In the genomic region with DNA sequence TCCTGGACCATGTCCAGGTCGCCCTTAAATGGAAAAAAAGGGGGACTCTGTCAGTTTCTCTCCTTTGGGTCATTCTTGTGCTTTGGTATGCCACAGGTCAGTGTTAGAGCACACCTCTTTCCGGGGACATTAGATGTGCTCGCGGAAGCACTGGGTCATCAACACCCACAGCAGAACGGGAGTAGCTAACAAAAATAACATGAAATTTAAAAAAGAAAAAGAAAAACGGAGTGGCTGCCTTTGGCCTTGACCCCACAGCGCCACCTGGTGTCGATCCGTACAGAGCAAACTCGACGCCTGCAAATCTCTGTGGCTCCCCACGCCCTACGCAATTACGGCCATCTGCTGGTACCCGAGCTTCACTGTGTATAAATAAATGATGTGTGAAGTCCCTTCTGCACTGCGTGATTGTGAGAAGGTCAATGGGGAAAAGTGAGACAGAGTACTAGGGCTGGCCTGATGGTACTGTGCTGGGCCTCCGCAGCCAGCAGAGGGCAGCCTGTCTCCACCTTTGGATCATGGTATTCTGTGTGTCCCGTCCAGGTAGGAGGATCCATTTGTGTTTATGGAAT, we compare ENCODE assay signal across 8 mouse cellular contexts.
A peak's percentile ranks its signal among the peaks of the same experiment; 100 is the strongest.
DNase-seq lines count a peak whose midpoint lies in the region; ATAC-seq and TF ChIP-seq lines count a peak whose summit lies in the region.

No protein-coding gene starts in this region.

- TF ChIP-seq CTCF in MEL (IDR thresholded peaks at IDR 0.05 in 2 of 3, conservative IDR thresholded peaks at IDR 0.05 in 1 of 3; ENCODE audit: control insufficient read depth in 1 of 3, insufficient read depth in 1 of 3, low read depth in 2 of 3, low read length in 3 of 3, poor library complexity in 1 of 3, severe bottlenecking in 1 of 3): peak; percentile 75 to 92 (median 83)
- TF ChIP-seq CTCF in lung, postnatal 0 days (IDR thresholded peaks at IDR 0.05): peak; percentile 77

- H3K4me2 ChIP-seq in forebrain, embryonic 12.5 days: peak overlapping the region; percentile 44
- peak overlapping the region; percentile 44 for H3K4me2 ChIP-seq in hindbrain, embryonic 14.5 days (replicated peaks)
- H3K4me2 ChIP-seq in lung, postnatal 0 days (replicated peaks; ENCODE audit: low read depth, low read length): peak overlapping the region; percentile 39

- peak; percentile 68 for DNase-seq in MEL (ENCODE audit: low read depth, low spot score)
- peak; percentile 76 for DNase-seq in hindbrain, embryonic 14.5 days (ENCODE audit: low spot score)
- DNase-seq in layer of hippocampus, postnatal 14 days (ENCODE audit: low spot score in 2 of 2): peak; percentile 64 to 77
- peak; percentile 65 for DNase-seq in lung, postnatal 0 days (ENCODE audit: low spot score)
- peak; percentile 72 for DNase-seq in retina, postnatal 1 day
- DNase-seq in urinary bladder, postnatal 4 days (ENCODE audit: low spot score in 2 of 2): peak; percentile 24 to 77

- no peaks in the 10 kb centered on the region; a peak in 1 of 4 replicates for H3K27me3 ChIP-seq in MEL (ENCODE audit: control insufficient read depth in 1 of 2, insufficient read depth in 2 of 2, low read length in 2 of 2)
- H3K27me3 ChIP-seq in forebrain, embryonic 12.5 days: no peaks in the 10 kb centered on the region
- no peaks in the 10 kb centered on the region for H3K27me3 ChIP-seq in hindbrain, embryonic 14.5 days (ENCODE audit: control insufficient read depth, insufficient read depth, low read length)
- no peaks in the 10 kb centered on the region for H3K27me3 ChIP-seq in lung, postnatal 0 days (replicated peaks; ENCODE audit: insufficient read depth, low read length)

- no peak for TF ChIP-seq EP300 in MEL (IDR thresholded peaks at IDR 0.05; ENCODE audit: low read depth in 1 of 2, low read length in 2 of 2)
- TF ChIP-seq EP300 in lung, postnatal 0 days (IDR thresholded peaks at IDR 0.05): no peak

- no peaks in the 10 kb centered on the region for H3K9me3 ChIP-seq in MEL (replicated peaks; ENCODE audit: insufficient read depth, low read length)
- H3K9me3 ChIP-seq in forebrain, embryonic 12.5 days: no peaks in the 10 kb centered on the region
- no peaks in the 10 kb centered on the region for H3K9me3 ChIP-seq in hindbrain, embryonic 14.5 days (ENCODE audit: control insufficient read depth, low read length)
- H3K9me3 ChIP-seq in lung, postnatal 0 days (ENCODE audit: low read length): no peaks in the 10 kb centered on the region

- no peak for TF ChIP-seq POLR2A in MEL (IDR thresholded peaks at IDR 0.05; ENCODE audit: control insufficient read depth in 1 of 2, insufficient read depth in 1 of 2, low read depth in 1 of 2, low read length in 2 of 2, poor library complexity in 1 of 2)

- no peaks in the 10 kb centered on the region for H3K79me2 ChIP-seq in MEL (ENCODE audit: control insufficient read depth, insufficient read depth, low read length, poor library complexity)

- H3K36me3 ChIP-seq in MEL (ENCODE audit: control insufficient read depth in 1 of 2, insufficient read depth in 2 of 2, low read length in 2 of 2): no peaks in the 10 kb centered on the region
- no peaks in the 10 kb centered on the region for H3K36me3 ChIP-seq in forebrain, embryonic 12.5 days (replicated peaks)
- H3K36me3 ChIP-seq in hindbrain, embryonic 14.5 days (replicated peaks; ENCODE audit: control insufficient read depth, insufficient read depth): no peaks in the 10 kb centered on the region
- no peaks in the 10 kb centered on the region for H3K36me3 ChIP-seq in lung, postnatal 0 days (ENCODE audit: insufficient read depth, low read length)

- H3K27ac ChIP-seq in MEL (ENCODE audit: control insufficient read depth, low read depth, low read length): no peak overlapping the region
- no peak overlapping the region for H3K27ac ChIP-seq in brown adipose tissue, adult 24 weeks (replicated peaks; ENCODE audit: low read depth, low read length)
- no peak overlapping the region for H3K27ac ChIP-seq in forebrain, embryonic 12.5 days
- H3K27ac ChIP-seq in hindbrain, embryonic 14.5 days: no peak overlapping the region
- no peak overlapping the region for H3K27ac ChIP-seq in lung, postnatal 0 days (ENCODE audit: low read length)

- H3K4me3 ChIP-seq in MEL (ENCODE audit: control insufficient read depth in 1 of 2, insufficient read depth in 1 of 2, low read depth in 2 of 2, low read length in 2 of 2): peak overlapping the region; percentile 33 to 50; a peak in 3 of 4 replicates
- peak overlapping the region; percentile 11; the same call in 1 of the 2 replicates for H3K4me3 ChIP-seq in brown adipose tissue, adult 24 weeks (ENCODE audit: insufficient read depth, low read depth, low read length)
- no peak overlapping the region for H3K4me3 ChIP-seq in forebrain, embryonic 12.5 days (replicated peaks)
- no peak overlapping the region for H3K4me3 ChIP-seq in hindbrain, embryonic 14.5 days (replicated peaks; ENCODE audit: low read length)
- H3K4me3 ChIP-seq in lung, postnatal 0 days (ENCODE audit: low read depth, low read length): peak overlapping the region; percentile 23; the same call in 1 of the 2 replicates

- WGBS in forebrain, embryonic 12.5 days: 11% methylated on average over 18 of the region's 18 CpGs
- 13% methylated on average over 18 of the region's 18 CpGs for WGBS in hindbrain, embryonic 14.5 days
- 10% methylated on average over 18 of the region's 18 CpGs for WGBS in lung, postnatal 0 days

- H3K9ac ChIP-seq in MEL (ENCODE audit: control insufficient read depth, low read depth, low read length, poor library complexity, severe bottlenecking): no peak overlapping the region
- H3K9ac ChIP-seq in forebrain, embryonic 12.5 days: no peak overlapping the region
- no peak overlapping the region for H3K9ac ChIP-seq in hindbrain, embryonic 14.5 days
- H3K9ac ChIP-seq in lung, postnatal 0 days (replicated peaks; ENCODE audit: low read depth): no peak overlapping the region

- ATAC-seq in forebrain, embryonic 12.5 days (ENCODE audit: low FRiP score): peak; percentile 95
- peak; percentile 95 for ATAC-seq in hindbrain, embryonic 14.5 days (ENCODE audit: low FRiP score)
- ATAC-seq in lung, postnatal 0 days: peak; percentile 81

- H3K4me1 ChIP-seq in MEL (ENCODE audit: control insufficient read depth in 1 of 2, insufficient read depth in 2 of 2, low read length in 2 of 2): no peaks in the 10 kb centered on the region
- H3K4me1 ChIP-seq in brown adipose tissue, adult 24 weeks (ENCODE audit: control insufficient read depth, insufficient read depth, insufficient read length, low read length): no peaks in the 10 kb centered on the region
- H3K4me1 ChIP-seq in forebrain, embryonic 12.5 days: 0 out of 2 replicates have a peak, but pooled peaks cover 3% of the 10 kb centered on the region
- H3K4me1 ChIP-seq in hindbrain, embryonic 14.5 days (replicated peaks; ENCODE audit: control insufficient read depth, insufficient read depth, low read length): no peaks in the 10 kb centered on the region
- H3K4me1 ChIP-seq in lung, postnatal 0 days (ENCODE audit: insufficient read depth, low read depth, low read length): no peaks in the 10 kb centered on the region

- TF ChIP-seq RAD21 in MEL (IDR thresholded peaks at IDR 0.05; ENCODE audit: low read depth, low read length): peak; percentile 81

TF ChIP-seq in MEL, 35 proteins besides CTCF, POLR2A, EP300 and RAD21:
- TF ChIP-seq TAL1 (IDR thresholded peaks at IDR 0.05; ENCODE audit: low read length): no peak
- peak; percentile 56 for TF ChIP-seq ZC3H11A (IDR thresholded peaks at IDR 0.05; ENCODE audit: low read depth, low read length)
- no peak for TF ChIP-seq POLR2AphosphoS2 (IDR thresholded peaks at IDR 0.05; ENCODE audit: low read length)
- peak; percentile 68 for TF ChIP-seq SMC3 (IDR thresholded peaks at IDR 0.05; ENCODE audit: low read depth, low read length)
- TF ChIP-seq POLR2AphosphoS5 (IDR thresholded peaks at IDR 0.05; ENCODE audit: borderline replicate concordance, low read depth, low read length): no peak
- no peak for TF ChIP-seq MYB (IDR thresholded peaks at IDR 0.05; ENCODE audit: low read depth, low read length)

Comparison
In these comparisons a context has a peak if more than half of its experiments do, and no peak if none do; other contexts are left out.
1. H3K4me3 ChIP-seq: peak in MEL (2 of 2), brown adipose tissue, adult 24 weeks (single experiment) and lung, postnatal 0 days (single experiment); none in forebrain, embryonic 12.5 days (single experiment) and hindbrain, embryonic 14.5 days (single experiment).
2. Peak in every context shown above with its lines, with median percentiles within 50 percentile points of each other: DNase-seq, ATAC-seq and H3K4me2 ChIP-seq.